Mouse (Mus musculus) embryonic facial prominence, embryonic 10.5 days (tissue): ENCODE measurements around the gene Lin37. TPM values are rescaled to one million over a fixed set of nuclear protein-coding genes. Genes with fewer than 3 reads are reported as not detected.

Experiments
- DNase-seq: peaks from one replicate; pipeline ENCODE4 v3.0.0-alpha.2; 2017; ENCODE audit warnings: low spot score
- H3K27ac ChIP-seq: fragments of 300-500 bp; sonication (generic); replicated peaks from 2 replicates; pipeline ENCODE4 v1.5.1; 2016; ENCODE audit warnings: mild to moderate bottlenecking
- H3K27me3 ChIP-seq: fragments of 300-500 bp; sonication (generic); replicated peaks from 2 replicates; pipeline ENCODE4 v1.6.1; 2016; ENCODE audit warnings: low read depth, mild to moderate bottlenecking; ENCODE audit not compliant: poor library complexity, severe bottlenecking
- H3K36me3 ChIP-seq: fragments of 300-500 bp; sonication (generic); replicated peaks from 2 replicates; pipeline ENCODE4 v1.6.1; 2016; ENCODE audit warnings: mild to moderate bottlenecking, moderate library complexity
- H3K4me1 ChIP-seq: fragments of 300-500 bp; sonication (generic); 2 replicates; pipeline ENCODE4 v1.6.1; 2016
- H3K4me3 ChIP-seq: fragments of 300-500 bp; sonication (generic); 2 replicates; pipeline ENCODE4 v1.5.1; 2016; ENCODE audit warnings: mild to moderate bottlenecking, moderate library complexity
- H3K9me3 ChIP-seq: fragments of 300-500 bp; sonication (generic); 2 replicates; pipeline ENCODE4 v1.6.1; 2016; ENCODE audit warnings: mild to moderate bottlenecking
- WGBS: fragments of 180-500 bp; shearing (Covaris S2); methylation state at CpG from one replicate; pipeline ENCODE4 v1.1.7; 2016; 5-methylcytosine and 5-hydroxymethylcytosine counted together
- polyA plus RNA-seq: library from polyadenylated mRNA; unstranded; fragments of >200 nt; fragmentation: Nextera tagmentation; extraction: Ambion mirVana; gene quantifications from 2 replicates; pipeline ENCODE4 v1.2.1, GENCODE M21; 2016

The Lin37 gene
- polyA plus RNA-seq, 1 experiment from 2014 or later: 42.5 TPM

DNA sequence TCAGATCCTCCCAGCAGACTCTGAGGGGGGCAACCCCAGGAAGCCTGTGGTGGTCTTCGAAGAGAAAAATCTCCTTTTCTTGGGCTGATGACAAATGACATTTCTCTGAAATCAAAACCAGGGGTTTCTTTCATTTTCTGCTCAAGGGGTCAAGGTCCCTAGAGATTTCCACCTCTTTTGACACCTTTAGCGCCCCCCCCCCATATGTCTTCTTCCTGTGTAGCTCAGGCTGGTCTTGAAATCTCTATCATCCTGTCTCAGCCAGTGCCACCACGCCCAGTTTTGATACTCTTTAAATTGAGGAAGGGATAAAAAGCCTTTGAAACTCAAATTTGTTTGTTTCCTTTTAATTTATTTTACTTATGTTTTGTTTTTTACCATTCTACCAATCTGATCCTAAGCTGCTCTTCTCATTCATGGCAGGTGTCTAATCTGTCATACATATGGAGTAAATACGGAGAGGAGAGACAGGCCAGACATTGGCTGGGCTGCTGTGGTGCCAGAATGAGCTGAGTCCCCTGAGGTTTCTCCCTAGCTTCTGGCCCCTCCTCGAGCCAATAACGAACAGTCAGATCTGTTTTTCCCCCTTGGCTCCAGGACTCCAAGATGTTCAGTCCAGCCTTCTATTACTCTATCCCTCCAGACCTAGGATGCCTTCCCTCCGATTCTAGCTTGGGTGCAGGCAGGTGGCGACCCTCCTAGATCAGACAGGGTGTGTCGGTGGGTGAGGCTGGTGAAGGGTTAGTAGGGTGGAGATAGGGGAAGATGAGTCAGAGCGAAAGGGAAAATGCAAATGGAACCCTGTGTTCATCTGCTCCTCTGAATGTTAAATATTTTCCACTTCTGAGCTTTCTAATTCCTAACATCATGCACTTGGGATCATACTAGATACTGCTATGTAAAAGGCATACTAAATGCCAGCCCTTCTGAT, 34.2 kb upstream of the Lin37 start:
- Histone ChIP-seq H3K4me1 (peaks cover 9% of the 10 kb centered on the region), H3K27ac (no peak overlapping the region), H3K27me3 (no peaks in the 10 kb centered on the region), H3K36me3 (no peaks in the 10 kb centered on the region), H3K4me3 (no peak overlapping the region), H3K9me3 (no peaks in the 10 kb centered on the region)
- WGBS: 79% methylated on average over 10 of the region's 10 CpGs
- DNase-seq: no peak

DNA sequence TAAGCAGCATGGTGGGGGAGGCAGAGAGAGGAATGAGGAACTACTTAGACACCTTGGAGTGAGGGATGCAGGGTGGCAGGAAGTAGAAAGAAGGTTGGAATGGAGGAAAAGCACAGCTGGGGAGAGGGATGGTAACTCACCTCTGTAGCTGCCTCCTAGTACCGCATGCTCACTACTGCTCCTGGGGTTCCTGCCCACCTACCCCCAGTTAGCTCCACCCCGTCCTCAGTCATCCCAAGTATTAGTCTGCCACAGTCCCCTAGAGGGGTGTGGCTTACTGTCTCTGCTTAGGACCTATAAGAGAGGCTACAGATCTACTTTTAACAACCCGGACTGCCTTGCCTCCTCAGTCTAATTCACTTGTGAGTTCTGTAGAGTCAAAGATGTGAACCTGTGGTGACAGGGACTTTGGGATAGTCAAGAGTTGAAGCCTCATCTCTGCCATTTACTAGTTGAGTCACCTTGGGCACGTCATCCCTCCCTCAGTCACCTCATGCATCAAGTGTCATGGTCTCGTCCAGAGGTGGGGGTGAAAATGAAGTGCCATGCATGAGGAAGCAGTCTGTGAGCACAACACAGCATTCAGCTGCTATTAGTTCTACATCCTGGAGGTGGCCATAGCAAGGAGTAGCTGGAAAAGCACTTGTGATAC, 33.3 kb upstream of the Lin37 start:
- WGBS: 62% methylated on average over 5 of the region's 5 CpGs
- Histone ChIP-seq H3K27me3 (no peaks in the 10 kb centered on the region), H3K9me3 (no peaks in the 10 kb centered on the region), H3K4me3 (no peak overlapping the region), H3K36me3 (no peaks in the 10 kb centered on the region), H3K27ac (no peak overlapping the region), H3K4me1 (peaks cover 9% of the 10 kb centered on the region)
- no peak for DNase-seq

DNA sequence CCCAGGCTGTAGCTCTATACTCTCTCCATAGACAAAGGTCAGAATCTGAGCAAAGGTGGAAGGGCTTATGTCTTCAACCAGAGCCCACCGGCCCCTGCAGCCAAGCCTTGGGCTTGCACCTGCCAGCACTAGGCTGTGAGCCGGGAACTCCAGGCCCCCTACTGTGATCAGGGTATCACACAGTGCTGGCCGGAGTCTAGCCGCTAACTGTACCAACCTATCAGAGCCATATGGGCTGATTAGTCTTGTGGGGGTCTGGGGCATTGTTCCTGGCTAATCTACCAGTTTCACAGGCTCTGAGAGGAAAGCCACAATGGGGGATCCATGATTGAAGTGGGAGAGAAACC, 31.9 kb upstream of the Lin37 start:
- H3K27ac ChIP-seq: no peak overlapping the region

DNA sequence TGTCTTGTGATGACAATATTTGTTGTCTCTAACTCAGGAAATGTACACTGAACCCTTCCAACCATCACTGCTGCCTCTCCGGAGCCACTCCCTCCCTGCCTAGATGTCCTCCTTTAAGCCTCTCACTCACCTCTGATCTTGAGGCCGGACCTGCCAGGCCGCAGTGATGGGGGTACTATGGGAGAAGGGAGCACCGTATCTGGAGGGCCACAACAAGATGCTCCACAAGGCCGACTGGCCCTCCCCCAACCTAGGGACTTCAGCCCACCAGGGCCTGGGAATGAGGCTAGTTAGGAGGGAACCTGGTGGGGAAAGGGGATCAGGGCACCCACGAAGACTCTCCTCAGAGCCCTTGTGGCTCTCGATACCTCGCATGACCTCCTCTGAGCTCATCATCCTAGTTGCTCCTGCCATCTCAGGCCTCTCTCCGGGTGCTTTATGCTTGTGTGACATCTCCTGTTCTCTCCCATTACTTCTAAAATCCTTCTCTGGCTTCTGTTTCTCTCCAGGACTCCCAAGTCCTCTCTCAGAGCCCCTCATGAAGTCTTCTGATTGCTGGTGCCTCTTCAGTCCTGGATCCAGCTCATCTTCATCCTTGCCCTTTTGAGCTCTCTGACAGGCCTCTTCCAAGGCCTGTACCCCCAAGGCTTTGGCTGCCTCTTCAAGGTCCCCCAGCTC, 31.4 kb upstream of the Lin37 start:
- Histone ChIP-seq H3K36me3 (peaks cover 11% of the 10 kb centered on the region), H3K4me3 (no peak overlapping the region), H3K9me3 (no peaks in the 10 kb centered on the region), H3K27me3 (no peaks in the 10 kb centered on the region), H3K4me1 (peaks cover 24% of the 10 kb centered on the region), H3K27ac (no peak overlapping the region)
- DNase-seq: no peak
- WGBS: 87% methylated on average over 9 of the region's 9 CpGs

More for the DNA sequence above, 31.9 kb upstream of the Lin37 start:
- DNase-seq: no peak
- WGBS: 40% methylated on average over 4 of the region's 4 CpGs
- Histone ChIP-seq H3K4me3 (no peak overlapping the region), H3K27me3 (no peaks in the 10 kb centered on the region), H3K9me3 (no peaks in the 10 kb centered on the region), H3K36me3 (peaks cover 6% of the 10 kb centered on the region), H3K4me1 (peaks cover 22% of the 10 kb centered on the region)

DNA sequence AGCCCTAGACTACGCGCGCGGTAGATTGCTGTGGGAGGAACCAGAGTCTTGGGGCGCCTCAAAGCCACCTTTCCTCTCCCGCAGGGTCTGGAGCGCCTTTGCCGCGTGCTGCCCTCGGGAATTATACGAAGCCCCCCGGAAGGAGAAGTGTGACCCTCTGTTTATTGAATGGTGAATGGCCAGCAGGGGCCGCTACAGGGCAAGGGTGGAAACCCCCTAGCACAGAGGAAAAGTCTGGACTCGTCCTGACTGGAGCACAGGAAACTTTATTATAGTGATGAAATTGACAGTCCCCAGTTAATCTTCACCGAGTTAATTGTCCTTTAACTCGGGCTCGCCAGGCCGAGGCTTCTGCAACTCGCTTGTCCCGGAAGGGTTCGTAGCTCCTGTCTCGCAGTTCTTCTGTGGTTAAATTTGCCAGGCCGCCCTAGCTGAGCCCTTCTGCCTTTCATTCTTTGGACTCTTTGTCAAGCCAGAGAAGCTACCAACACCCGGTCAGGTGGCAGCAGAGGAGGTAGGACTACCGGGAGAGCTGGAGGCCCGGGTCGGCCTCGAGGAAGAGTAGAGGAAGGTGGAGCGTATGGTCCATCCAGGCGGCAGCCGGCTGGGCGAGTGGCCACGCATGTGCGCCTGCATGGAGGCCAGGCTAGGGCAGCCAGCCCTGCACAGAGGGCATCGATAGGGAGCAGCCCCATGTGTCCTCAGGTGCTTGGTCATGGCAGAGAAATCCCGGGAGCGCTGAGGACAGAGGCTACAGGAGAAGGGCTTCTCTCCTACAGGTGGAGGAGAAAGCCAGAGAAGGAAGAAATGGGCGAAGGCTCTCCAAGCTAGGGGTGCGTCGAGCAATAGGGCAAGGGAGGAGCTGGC, 30.0 kb upstream of the Lin37 start:
- WGBS: 30% methylated on average over 40 of the region's 40 CpGs
- peak overlapping the region; percentile 99 for H3K27ac ChIP-seq
- no peaks in the 10 kb centered on the region for H3K9me3 ChIP-seq
- H3K27me3 ChIP-seq: no peaks in the 10 kb centered on the region
- peaks cover 25% of the 10 kb centered on the region for H3K36me3 ChIP-seq
- H3K4me3 ChIP-seq: peak overlapping the region; percentile 99
- DNase-seq: peak; percentile 90
- H3K4me1 ChIP-seq: peaks cover 24% of the 10 kb centered on the region

DNA sequence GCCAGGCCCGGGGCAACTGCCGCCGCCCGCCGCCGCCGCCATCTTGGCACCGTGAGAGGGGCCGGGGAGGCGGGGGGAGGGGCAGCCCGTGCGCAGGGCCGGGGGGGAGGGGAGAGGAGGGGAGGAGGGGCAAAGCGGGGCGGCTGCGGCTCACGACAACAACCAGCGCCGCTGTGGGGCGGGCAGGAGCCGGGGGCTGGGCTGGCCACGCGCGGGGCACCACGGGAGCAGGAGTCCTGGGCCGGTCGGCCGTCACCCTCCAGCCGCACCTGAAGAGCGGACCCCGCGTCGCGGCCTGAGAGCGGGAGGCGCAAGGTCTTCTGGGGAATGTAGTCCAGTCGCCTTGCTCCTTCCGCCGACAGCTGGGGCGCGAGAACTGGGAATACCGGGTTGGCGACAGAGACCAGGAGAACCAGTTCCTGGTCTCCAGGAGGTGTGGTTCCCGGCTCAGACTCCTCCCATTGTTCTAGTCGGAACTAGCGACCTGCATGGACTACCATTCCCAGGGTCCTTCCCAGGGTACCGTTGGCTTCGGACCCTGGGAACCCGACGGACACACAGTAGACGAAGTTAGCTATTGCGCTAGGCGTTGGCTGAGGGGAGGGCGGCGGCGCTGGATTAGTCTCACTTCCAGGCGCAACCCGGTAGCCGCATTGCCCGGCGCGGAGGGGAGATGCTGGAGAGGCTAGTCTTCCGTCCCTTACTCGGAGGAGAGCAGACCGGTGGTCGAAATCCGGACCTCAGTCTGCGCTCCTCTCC, 29.2 kb upstream of the Lin37 start, which contains the start of gene Kmt2b:
TSS of gene Kmt2b (minus strand) at position 51 of the 759 bp plus-strand sequence.
- Histone ChIP-seq H3K27ac (peak within 1 kb of the TSS; percentile 99), H3K27me3 (no peaks in the 10 kb centered on the region), H3K4me3 (peak within 1 kb of the TSS; percentile 99), H3K9me3 (no peaks in the 10 kb centered on the region), H3K36me3 (peaks cover 33% of the 10 kb centered on the region), H3K4me1 (peaks cover 24% of the 10 kb centered on the region)
- peak; percentile 99 for DNase-seq
- under 1% methylated on average over 66 of the region's 68 CpGs for WGBS

DNA sequence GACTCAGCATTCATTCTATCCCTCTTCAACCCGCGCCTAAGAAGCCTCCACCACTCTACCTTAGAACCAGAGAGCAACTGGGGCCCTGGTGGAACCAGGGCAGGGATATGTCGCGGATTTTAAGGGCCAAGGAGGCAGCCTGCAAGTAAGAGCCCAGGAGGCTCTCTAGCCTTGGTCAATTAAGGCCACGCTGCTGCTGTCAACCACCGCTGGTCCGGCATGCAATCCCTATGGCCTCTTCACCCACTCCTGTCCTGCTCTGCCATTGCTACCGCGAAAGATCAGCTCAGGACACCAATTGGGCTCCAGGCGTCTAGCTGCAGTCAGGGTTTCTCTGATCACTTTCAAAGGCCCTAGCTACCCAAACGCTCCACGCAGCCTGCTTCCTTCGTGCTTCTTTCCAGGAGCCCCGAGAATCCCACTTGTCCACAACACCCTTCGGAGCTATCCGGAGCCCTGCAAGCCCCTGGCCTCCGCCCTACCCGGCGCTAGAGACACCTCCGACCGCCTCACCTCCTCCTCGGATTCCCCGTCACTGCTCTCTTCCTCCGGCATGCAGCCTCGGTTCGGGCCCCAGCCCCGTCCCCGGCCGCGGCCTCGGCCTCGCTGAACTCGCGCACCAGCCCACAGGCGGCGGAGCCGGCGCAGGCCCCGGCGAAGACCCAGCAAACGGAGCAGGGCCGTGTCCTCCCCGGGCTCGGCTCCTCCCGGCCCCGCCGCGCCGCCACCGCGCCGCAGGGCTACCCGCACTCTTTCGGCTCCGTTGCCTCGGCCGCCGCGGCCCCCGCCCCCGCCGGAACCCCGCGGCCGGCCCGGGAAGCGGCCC, 28.4 kb upstream of the Lin37 start:
- Histone ChIP-seq H3K4me1 (peaks cover 24% of the 10 kb centered on the region), H3K9me3 (no peaks in the 10 kb centered on the region), H3K27me3 (no peaks in the 10 kb centered on the region), H3K4me3 (peak overlapping the region; percentile 99), H3K36me3 (peaks cover 41% of the 10 kb centered on the region), H3K27ac (peak overlapping the region; percentile 99)
- WGBS: under 1% methylated on average over 67 of the region's 67 CpGs
- DNase-seq: no peak

DNA sequence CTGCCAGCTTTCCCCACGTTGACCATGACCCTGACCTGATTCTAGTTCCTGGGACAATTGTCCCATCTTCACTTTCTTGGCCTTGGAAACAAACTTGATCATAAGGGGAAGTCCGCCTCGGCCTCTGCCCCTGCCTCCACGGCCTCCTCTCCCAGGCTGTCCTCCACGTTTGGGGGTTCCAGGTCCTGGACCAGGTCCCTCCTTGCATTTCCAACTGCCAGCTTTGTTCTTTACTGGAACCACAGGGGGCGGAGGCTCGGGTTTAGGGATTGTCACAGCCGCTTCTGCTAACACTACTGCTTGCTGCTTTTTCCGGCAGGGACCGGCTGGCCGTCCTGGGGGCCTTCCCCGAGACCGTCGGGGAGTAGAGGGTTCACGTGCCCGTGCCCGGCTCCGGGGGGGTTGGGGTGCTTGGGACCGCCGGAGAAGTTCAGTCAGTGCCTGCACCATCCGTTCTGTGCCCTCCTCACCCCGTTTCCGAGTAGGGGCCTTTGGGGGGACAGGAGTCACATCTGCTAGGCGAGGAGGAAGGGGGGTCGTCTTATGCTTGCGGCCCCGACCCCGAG, 26.9 kb upstream of the Lin37 start:
- Histone ChIP-seq H3K4me3 (peak overlapping the region; percentile 99), H3K27ac (no peak overlapping the region), H3K9me3 (no peaks in the 10 kb centered on the region), H3K27me3 (no peaks in the 10 kb centered on the region), H3K4me1 (peaks cover 24% of the 10 kb centered on the region), H3K36me3 (peaks cover 56% of the 10 kb centered on the region)
- WGBS: 90% methylated on average over 28 of the region's 28 CpGs
- DNase-seq: no peak

DNA sequence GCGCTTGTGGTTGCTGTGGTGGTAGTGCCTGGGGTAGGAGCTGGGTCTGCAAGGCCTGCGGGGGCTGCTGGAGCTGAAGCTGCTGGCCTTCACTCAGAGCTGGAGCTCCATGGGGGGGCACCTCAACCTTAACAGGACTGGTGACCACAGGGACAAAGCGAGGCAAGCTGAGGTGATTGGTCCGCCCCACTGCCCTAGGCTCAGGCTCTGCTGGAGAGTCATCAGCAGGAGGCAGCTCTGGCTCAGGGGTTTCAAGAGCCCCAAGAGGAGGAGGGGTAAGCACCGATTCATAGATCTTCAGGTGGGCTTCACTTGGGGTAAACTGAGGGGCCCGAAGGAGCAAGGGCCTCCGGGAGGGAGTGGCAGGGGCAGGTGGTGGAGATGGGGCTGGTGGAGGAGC, 25.5 kb upstream of the Lin37 start:
- Histone ChIP-seq H3K36me3 (peaks cover 70% of the 10 kb centered on the region), H3K27me3 (no peaks in the 10 kb centered on the region), H3K9me3 (no peaks in the 10 kb centered on the region), H3K4me1 (peaks cover 21% of the 10 kb centered on the region), H3K4me3 (peak overlapping the region; percentile 8; the same call in 1 of the 2 replicates), H3K27ac (no peak overlapping the region)
- DNase-seq: no peak
- WGBS: 94% methylated on average over 7 of the region's 7 CpGs

DNA sequence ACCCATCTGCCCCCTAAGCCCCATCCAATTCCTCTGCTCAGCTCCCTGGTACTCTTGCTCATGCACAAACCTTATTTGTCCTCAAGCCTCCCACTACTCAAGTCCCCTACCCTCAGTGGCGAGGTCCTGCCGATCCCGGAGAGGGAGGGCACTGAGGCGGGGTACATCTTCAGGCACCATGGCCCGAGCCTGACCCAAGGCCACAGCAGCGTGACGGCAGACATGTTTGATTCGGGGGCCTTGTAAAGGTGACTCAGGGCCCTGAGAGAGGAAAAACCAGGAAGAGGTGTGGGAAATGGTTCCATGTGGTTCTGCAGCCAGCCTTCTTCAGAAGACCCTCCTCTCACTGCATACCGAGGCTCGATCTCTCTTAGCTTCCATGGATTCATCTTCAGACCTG, 24.7 kb upstream of the Lin37 start:
- WGBS: 93% methylated on average over 10 of the region's 10 CpGs
- H3K4me1 ChIP-seq: peaks cover 15% of the 10 kb centered on the region
- no peaks in the 10 kb centered on the region for H3K27me3 ChIP-seq
- H3K27ac ChIP-seq: no peak overlapping the region
- peaks cover 78% of the 10 kb centered on the region for H3K36me3 ChIP-seq
- no peaks in the 10 kb centered on the region for H3K9me3 ChIP-seq
- H3K4me3 ChIP-seq: no peak overlapping the region
- no peak for DNase-seq
